Mouse (Mus musculus): Measurements from ENCODE around the gene Gm11009.
"Not testable (repeated sequence)": the region's sequence is repeated elsewhere in the genome, so short reads cannot be mapped to it uniquely, and the experiment has no call there.

GRCm38 (mm10) chr2:176319394-176319793 lies at the start of gene Gm11009:
- TF ChIP-seq POLR2A (IDR thresholded peaks at IDR 0.05; ENCODE audit: insufficient read depth, low read length); CTCF (IDR thresholded peaks at IDR 0.05; ENCODE audit: low read depth, low read length); EP300 (IDR thresholded peaks at IDR 0.05; ENCODE audit: insufficient read depth, low read depth, low read length): not testable (repeated sequence)
